Mouse (Mus musculus) midbrain, embryonic 14.5 days (tissue): ENCODE results near the gene Tfr2. TPM values are rescaled to one million over a fixed set of nuclear protein-coding genes. Genes with fewer than 3 reads are reported as not detected.

Source experiments
- ATAC-seq: fragments of 200-750 bp; cut with Nextera tagmentation; 2 replicates; pipeline ENCODE4 v1.8.0; 2017; ENCODE audit warnings: moderate number of reproducible peaks, moderate library complexity; ENCODE audit not compliant: low FRiP score, low TSS enrichment
- DNase-seq: peaks from one replicate; pipeline ENCODE4 v3.0.0-alpha.2; 2015
- H3K27ac ChIP-seq: fragments of 300-500 bp; sonication (generic); replicated peaks from 2 replicates; pipeline ENCODE4 v1.5.1; 2014; ENCODE audit warnings: mild to moderate bottlenecking, low read depth, low read length, moderate library complexity
- H3K27me3 ChIP-seq: fragments of 300-500 bp; sonication (generic); 2 replicates; pipeline ENCODE4 v1.6.1; 2014; ENCODE audit warnings: low read length, control low read depth, mixed read lengths; ENCODE audit not compliant: control insufficient read depth, insufficient read depth
- H3K36me3 ChIP-seq: fragments of 300-500 bp; sonication (generic); 2 replicates; pipeline ENCODE4 v1.6.1; 2014; ENCODE audit warnings: low read length, control low read depth; ENCODE audit not compliant: control insufficient read depth, insufficient read depth
- H3K4me1 ChIP-seq: fragments of 300-500 bp; sonication (generic); 2 replicates; pipeline ENCODE4 v1.6.1; 2014; ENCODE audit warnings: mild to moderate bottlenecking, antibody characterized with exemption, low read length, control low read depth; ENCODE audit not compliant: control insufficient read depth, insufficient read depth
- H3K4me2 ChIP-seq: fragments of 300-500 bp; sonication (generic); 2 replicates; pipeline ENCODE4 v1.6.1; 2014; ENCODE audit warnings: mild to moderate bottlenecking, low read length, moderate library complexity
- H3K4me3 ChIP-seq: fragments of 300-500 bp; sonication (generic); replicated peaks from 2 replicates; pipeline ENCODE4 v1.5.1; 2014; ENCODE audit warnings: low read depth, low read length
- H3K9ac ChIP-seq: fragments of 300-500 bp; sonication (generic); replicated peaks from 2 replicates; pipeline ENCODE4 v1.6.1; 2014; ENCODE audit warnings: mild to moderate bottlenecking, low read length, moderate library complexity
- H3K9me3 ChIP-seq: fragments of 300-500 bp; sonication (generic); 2 replicates; pipeline ENCODE4 v1.6.1; 2016; ENCODE audit warnings: low read length, control low read depth, mixed read lengths; ENCODE audit not compliant: control insufficient read depth
- WGBS: fragments of 180-500 bp; shearing (Covaris S2); extraction: QIAGEN DNeasy Blood & Tissue Kit; methylation state at CpG from one replicate; pipeline ENCODE4 v1.1.7; 2014; 5-methylcytosine and 5-hydroxymethylcytosine counted together
- polyA plus RNA-seq: library from polyadenylated mRNA; unstranded; fragments of >200 nt; fragmentation: Nextera tagmentation; extraction: Ambion mirVana; gene quantifications from 2 replicates; pipeline ENCODE4 v1.2.1, GENCODE M21; 2014

The Tfr2 gene
- polyA plus RNA-seq, 1 experiment from 2014 or later, result 4.0 TPM

- Histone ChIP-seq H3K9ac (peak within 1 kb of the TSS; percentile 79), H3K36me3 (peaks cover 8% of the 10 kb centered on the region), H3K4me2 (peak within 1 kb of the TSS; percentile 92), H3K27me3 (no peaks in the 10 kb centered on the region), H3K4me3 (peak within 1 kb of the TSS; percentile 94), H3K9me3 (no peaks in the 10 kb centered on the region), H3K27ac (peak within 1 kb of the TSS; percentile 90), H3K4me1 (peaks cover 25% of the 10 kb centered on the region)
- peak; percentile 100 for DNase-seq
- ATAC-seq, result peak; percentile 98
- under 1% methylated on average over 46 of the region's 46 CpGs for WGBS
Observed at GRCm38 (mm10) chr5:137628498-137629305, 59.1 kb downstream of the Tfr2 start, which contains the start of the genes Fbxo24, Lrch4 and Gm20605. Gene Fbxo24 (minus strand): TSS chr5:137629002. Gene Lrch4 (plus strand): TSS chr5:137629121. Gene Gm20605 (plus strand): TSS chr5:137629175.

- Histone ChIP-seq H3K4me3 (peak overlapping the region; percentile 94), H3K36me3 (peaks cover 14% of the 10 kb centered on the region), H3K4me1 (peaks cover 25% of the 10 kb centered on the region), H3K27me3 (no peaks in the 10 kb centered on the region), H3K4me2 (peak overlapping the region; percentile 92), H3K9ac (peak overlapping the region; percentile 79), H3K9me3 (no peaks in the 10 kb centered on the region), H3K27ac (peak overlapping the region; percentile 86)
- DNase-seq (peak; percentile 68), ATAC-seq (peak; percentile 35)
- WGBS, result 0% methylated on average over 23 of the region's 23 CpGs
Observed at GRCm38 (mm10) chr5:137629306-137629721, 59.7 kb downstream of the Tfr2 start.

GRCm38 (mm10) chr5:137629906-137630545, 60.4 kb downstream of the Tfr2 start:
- Histone ChIP-seq H3K4me1 (peaks cover 25% of the 10 kb centered on the region), H3K4me2 (peak overlapping the region; percentile 92), H3K36me3 (peaks cover 17% of the 10 kb centered on the region), H3K9me3 (no peaks in the 10 kb centered on the region), H3K9ac (peak overlapping the region; percentile 79), H3K4me3 (peak overlapping the region; percentile 94), H3K27me3 (no peaks in the 10 kb centered on the region), H3K27ac (no peak overlapping the region)
- DNase-seq, result no peak
- 28% methylated on average over 6 of the region's 6 CpGs for WGBS
- ATAC-seq, result no peak

- no peak overlapping the region for H3K27ac ChIP-seq
- peaks cover 22% of the 10 kb centered on the region for H3K36me3 ChIP-seq
- 45% methylated on average over 3 of the region's 3 CpGs for WGBS
- H3K4me1 ChIP-seq, result peaks cover 25% of the 10 kb centered on the region
- no peak overlapping the region; the same call in 1 of the 2 replicates for H3K9ac ChIP-seq
- peak overlapping the region; percentile 92 for H3K4me2 ChIP-seq
- ATAC-seq, result no peak
- no peaks in the 10 kb centered on the region for H3K9me3 ChIP-seq
- H3K27me3 ChIP-seq, result no peaks in the 10 kb centered on the region
- DNase-seq, result no peak
- no peak overlapping the region for H3K4me3 ChIP-seq
Observed at GRCm38 (mm10) chr5:137630602-137631001, 61.0 kb downstream of the Tfr2 start.

- Histone ChIP-seq H3K4me3 (no peak overlapping the region), H3K27ac (no peak overlapping the region; the same call in 1 of the 2 replicates), H3K36me3 (peaks cover 27% of the 10 kb centered on the region), H3K9ac (no peak overlapping the region; the same call in 1 of the 2 replicates), H3K27me3 (no peaks in the 10 kb centered on the region), H3K4me2 (peak overlapping the region; percentile 92), H3K4me1 (peaks cover 25% of the 10 kb centered on the region), H3K9me3 (no peaks in the 10 kb centered on the region)
- 81% methylated on average over 9 of the region's 9 CpGs for WGBS
- ATAC-seq, result no peak
- DNase-seq, result no peak
Observed at GRCm38 (mm10) chr5:137631171-137631570, 61.5 kb downstream of the Tfr2 start.

- Histone ChIP-seq H3K4me3 (no peak overlapping the region), H3K4me2 (peak overlapping the region; percentile 92), H3K27me3 (no peaks in the 10 kb centered on the region), H3K9me3 (no peaks in the 10 kb centered on the region), H3K9ac (0 out of 2 replicates have a peak overlapping the region, but pooled peaks have one; percentile 12), H3K36me3 (peaks cover 32% of the 10 kb centered on the region), H3K4me1 (peaks cover 25% of the 10 kb centered on the region), H3K27ac (no peak overlapping the region; the same call in 1 of the 2 replicates)
- WGBS, result 73% methylated on average over 4 of the region's 4 CpGs
- ATAC-seq, result no peak
- no peak for DNase-seq
Observed at GRCm38 (mm10) chr5:137631591-137631990, 62.0 kb downstream of the Tfr2 start.

- ATAC-seq (no peak), DNase-seq (no peak)
- Histone ChIP-seq H3K27ac (no peak overlapping the region), H3K9me3 (no peaks in the 10 kb centered on the region), H3K4me3 (no peak overlapping the region), H3K4me1 (peaks cover 19% of the 10 kb centered on the region), H3K4me2 (no peak overlapping the region), H3K27me3 (no peaks in the 10 kb centered on the region), H3K36me3 (peaks cover 51% of the 10 kb centered on the region), H3K9ac (0 out of 2 replicates have a peak overlapping the region, but pooled peaks have one; percentile 9)
- 82% methylated on average over 12 of the region's 12 CpGs for WGBS
Observed at GRCm38 (mm10) chr5:137633397-137634084, 63.9 kb downstream of the Tfr2 start.
